Mouse (Mus musculus) gastrocnemius, postnatal 25 days (tissue): ENCODE results near the gene Slc16a5. TPM values are rescaled to one million over a fixed set of nuclear protein-coding genes. Genes with fewer than 3 reads are reported as not detected.

Experiments used
- DNase-seq: peaks from one replicate; pipeline ENCODE4 v3.0.0; 2022
- long read RNA-seq, 2 experiments: library from polyadenylated mRNA; stranded (forward); transcript quantifications; one replicate each; pipeline ENCODE4 v2.0.0; 2021
- total RNA-seq, 2 experiments: library from RNA; stranded (reverse); gene quantifications; 1 replicate in 1 of 2; 2 replicates in 1 of 2; pipeline ENCODE4 v1.2.3; 2021

The Slc16a5 gene
- total RNA-seq, result not detected
- long read RNA-seq, experiment 1, partial matches to known transcripts, result 0 of 3 reads
- long read RNA-seq, experiment 1, other reads (novel, unspliced or antisense), result 3 of 3 reads
- long read RNA-seq, experiment 2, result 0 reads

GRCm38 (mm10) chr11:115462243-115462891, at the start of gene Slc16a5:
Gene Slc16a5 (plus strand): TSS chr11:115462474.
- no peak for DNase-seq

GRCm38 (mm10) chr11:115419531-115420237, 42.6 kb upstream of the Slc16a5 start, which contains the start of the genes Atp5h and Kctd2:
Gene Atp5h (minus strand): TSS chr11:115419962.
Gene Kctd2 (plus strand): TSS chr11:115420128.
- DNase-seq, result peak; percentile 97

GRCm38 (mm10) chr11:115420336-115421190, 41.7 kb upstream of the Slc16a5 start:
- DNase-seq, result peak; percentile 64

GRCm38 (mm10) chr11:115421328-115421727, 40.9 kb upstream of the Slc16a5 start:
- DNase-seq, result no peak

GRCm38 (mm10) chr11:115421972-115422371, 40.3 kb upstream of the Slc16a5 start:
- DNase-seq, result no peak

- no peak for DNase-seq
These were observed 39.2 kb upstream of the Slc16a5 start for GRCm38 (mm10) chr11:115423091-115423490.

GRCm38 (mm10) chr11:115424666-115425065, 37.6 kb upstream of the Slc16a5 start:
- DNase-seq, result no peak

- DNase-seq, result no peak
These were observed 36.6 kb upstream of the Slc16a5 start for GRCm38 (mm10) chr11:115425671-115426070.

GRCm38 (mm10) chr11:115427482-115428331, 34.6 kb upstream of the Slc16a5 start:
- DNase-seq, result peak; percentile 53

- no peak for DNase-seq
These were observed 33.0 kb upstream of the Slc16a5 start for GRCm38 (mm10) chr11:115429307-115429706.

- DNase-seq, result no peak
These were observed 31.7 kb upstream of the Slc16a5 start for GRCm38 (mm10) chr11:115430561-115430960.

- DNase-seq, result no peak
These were observed 29.5 kb upstream of the Slc16a5 start for GRCm38 (mm10) chr11:115432814-115433213.

GRCm38 (mm10) chr11:115433342-115433741, 28.9 kb upstream of the Slc16a5 start:
- DNase-seq, result no peak

GRCm38 (mm10) chr11:115435596-115436337, 26.5 kb upstream of the Slc16a5 start:
- no peak for DNase-seq

- DNase-seq, result no peak
These were observed 24.6 kb upstream of the Slc16a5 start for GRCm38 (mm10) chr11:115437571-115438122.

GRCm38 (mm10) chr11:115439326-115439725, 22.9 kb upstream of the Slc16a5 start:
- DNase-seq, result no peak

GRCm38 (mm10) chr11:115439906-115440595, 22.2 kb upstream of the Slc16a5 start, which contains the start of gene Trim80:
Gene Trim80 (plus strand): TSS chr11:115440545.
- no peak for DNase-seq

GRCm38 (mm10) chr11:115441417-115441816, 20.9 kb upstream of the Slc16a5 start:
- no peak for DNase-seq

GRCm38 (mm10) chr11:115446906-115447305, 15.4 kb upstream of the Slc16a5 start:
- no peak for DNase-seq
